In genomic region chr4:24568989-24569556, GRCm38 (mm10) we compare ENCODE assay signal across 23 mouse cellular contexts.
DNase-seq lines count a peak whose midpoint lies in the region; ATAC-seq and TF ChIP-seq lines count a peak whose summit lies in the region.
"Had no signal": no experiment of that assay in that cellular context is flagged by ENCODE, and none has a peak within 500 bp of the region (broad histone marks: within the 10 kb centered on the region; RNA-seq: fewer than 3 reads in every experiment).

No protein-coding gene starts in this region.

- H3K79me2 ChIP-seq in CH12.LX (replicated peaks; ENCODE audit: control insufficient read depth, extremely low read depth, insufficient read depth, poor library complexity, severe bottlenecking), result 0 out of 2 replicates have a peak, but pooled peaks cover 3% of the 10 kb centered on the region

- TF ChIP-seq POLR2A in CH12.LX (IDR thresholded peaks at IDR 0.05; ENCODE audit: low read depth, low read length), result no peak
- no peak for TF ChIP-seq POLR2A in brain, embryonic 14.5 days (IDR thresholded peaks at IDR 0.05; ENCODE audit: borderline replicate concordance, extremely low read depth, insufficient read depth, insufficient read length, poor library complexity, severe bottlenecking)

- no peak overlapping the region for H3K9ac ChIP-seq in hindbrain, embryonic 12.5 days
- H3K9ac ChIP-seq in hindbrain, embryonic 14.5 days, result no peak overlapping the region
- no peak overlapping the region for H3K9ac ChIP-seq in CH12.LX (ENCODE audit: insufficient read depth, low read depth)
- H3K9ac ChIP-seq: heart, embryonic 12.5 days; hindbrain, embryonic 15.5 days had no signal

- no peak for TF ChIP-seq CTCF in CH12.LX (conservative IDR thresholded peaks at IDR 0.05 in 1 of 2, IDR thresholded peaks at IDR 0.05 in 1 of 2; ENCODE audit: low read depth in 2 of 2, low read length in 2 of 2)
- no peak for TF ChIP-seq CTCF in brain, embryonic 14.5 days (IDR thresholded peaks at IDR 0.05; ENCODE audit: borderline replicate concordance, extremely low read depth, insufficient read depth, insufficient read length)

- H3K36me3 ChIP-seq in hindbrain, embryonic 12.5 days, result no peaks in the 10 kb centered on the region
- no peaks in the 10 kb centered on the region for H3K36me3 ChIP-seq in hindbrain, embryonic 14.5 days (replicated peaks; ENCODE audit: control insufficient read depth, insufficient read depth)
- peaks cover 0 to 27% of the 10 kb centered on the region in 2 experiments for H3K36me3 ChIP-seq in CH12.LX (replicated peaks in 1 of 2; ENCODE audit: control insufficient read depth in 1 of 2, insufficient read depth in 1 of 2, low read length in 1 of 2)
- H3K36me3 ChIP-seq: heart, embryonic 12.5 days; hindbrain, embryonic 15.5 days had no signal

- in situ Hi-C loops in CH12.LX (cut with MboI; ENCODE audit: low pct_ligation_motif_present, low pct_unique_long_range_greater_than_20kb, low sequenced_read_pairs), result no loop called here

- 0 out of 2 replicates have a peak, but pooled peaks cover 2% of the 10 kb centered on the region for H3K4me1 ChIP-seq in hindbrain, embryonic 12.5 days
- H3K4me1 ChIP-seq in hindbrain, embryonic 14.5 days (replicated peaks; ENCODE audit: control insufficient read depth, insufficient read depth, low read length), result no peaks in the 10 kb centered on the region
- H3K4me1 ChIP-seq in CH12.LX (ENCODE audit: control insufficient read depth in 1 of 2, insufficient read depth in 2 of 2), result peaks cover 10 to 36% of the 10 kb centered on the region in 2 experiments
- H3K4me1 ChIP-seq: forebrain, embryonic 10.5 days; hindbrain, embryonic 15.5 days; limb, embryonic 10.5 days had no signal

- no peak overlapping the region for H3K27ac ChIP-seq in hindbrain, embryonic 12.5 days
- no peak overlapping the region for H3K27ac ChIP-seq in hindbrain, embryonic 14.5 days
- 0 out of 2 replicates have a peak overlapping the region, but pooled peaks have one; percentile 20 for H3K27ac ChIP-seq in CH12.LX (ENCODE audit: insufficient read depth, low read depth)
- H3K27ac ChIP-seq: forebrain, embryonic 10.5 days; hindbrain, embryonic 15.5 days; left cerebral cortex, adult 2 months; limb, embryonic 10.5 days had no signal

- H3K27me3 ChIP-seq in hindbrain, embryonic 12.5 days, result no peaks in the 10 kb centered on the region
- no peaks in the 10 kb centered on the region for H3K27me3 ChIP-seq in hindbrain, embryonic 14.5 days (ENCODE audit: control insufficient read depth, insufficient read depth, low read length)
- no peaks in the 10 kb centered on the region for H3K27me3 ChIP-seq in CH12.LX (replicated peaks)
- H3K27me3 ChIP-seq: heart, embryonic 12.5 days; hindbrain, embryonic 15.5 days had no signal

- peak; percentile 67 for ATAC-seq in hindbrain, embryonic 12.5 days (ENCODE audit: low FRiP score)
- ATAC-seq in hindbrain, embryonic 14.5 days (ENCODE audit: low FRiP score), result no peak

- no peak for TF ChIP-seq RAD21 in CH12.LX (IDR thresholded peaks at IDR 0.05; ENCODE audit: low read depth, low read length)

- H3K4me3 ChIP-seq in hindbrain, embryonic 12.5 days, result no peak overlapping the region
- H3K4me3 ChIP-seq in hindbrain, embryonic 14.5 days (replicated peaks; ENCODE audit: low read length), result no peak overlapping the region
- H3K4me3 ChIP-seq in CH12.LX (replicated peaks in 1 of 3; ENCODE audit: low read depth in 2 of 3, low read length in 2 of 3, poor library complexity in 1 of 3), result no peak overlapping the region
- H3K4me3 ChIP-seq: forebrain, embryonic 10.5 days; heart, embryonic 12.5 days; hindbrain, embryonic 15.5 days; left cerebral cortex, adult 2 months; limb, embryonic 10.5 days had no signal

- WGBS in hindbrain, embryonic 12.5 days, result 55% methylated on average over 7 of the region's 7 CpGs
- 50% methylated on average over 7 of the region's 7 CpGs for WGBS in hindbrain, embryonic 14.5 days

- no peak for DNase-seq in hindbrain, embryonic 14.5 days (ENCODE audit: low spot score)
- DNase-seq in 3T3-L1 (ENCODE audit: low read depth, low spot score) (peak; percentile 72), CH12.LX (ENCODE audit: extremely low read depth) (peak; percentile 78)
- DNase-seq in brain, embryonic 14.5 days (ENCODE audit: low read depth), result peak; percentile 19
- no peak for DNase-seq in layer of hippocampus, postnatal 14 days (ENCODE audit: low spot score in 2 of 2)
- DNase-seq in ovary, adult 18-20 months (ENCODE audit: low spot score), result no peak
- no peak for DNase-seq in adrenal gland, postnatal 25 days
- DNase-seq: adrenal gland, postnatal 10 days; cerebellum, adult 11-12 months; cerebellum, postnatal 14 days; embryo, embryonic 11 days; heart, postnatal 14 days; kidney, adult 2 months; kidney, postnatal 14 days; lung, adult 18-20 months; lung, postnatal 4 days; thymus, postnatal 25 days had no signal

- H3K4me2 ChIP-seq in hindbrain, embryonic 12.5 days (replicated peaks), result no peak overlapping the region
- no peak overlapping the region for H3K4me2 ChIP-seq in hindbrain, embryonic 14.5 days (replicated peaks)
- peak overlapping the region; percentile 50 for H3K4me2 ChIP-seq in CH12.LX (ENCODE audit: insufficient read depth, low read depth, poor library complexity, severe bottlenecking)
- H3K4me2 ChIP-seq: heart, embryonic 12.5 days; hindbrain, embryonic 15.5 days had no signal

- no peaks in the 10 kb centered on the region for H3K9me3 ChIP-seq in hindbrain, embryonic 12.5 days (replicated peaks)
- no peaks in the 10 kb centered on the region for H3K9me3 ChIP-seq in hindbrain, embryonic 14.5 days (ENCODE audit: control insufficient read depth, low read length)
- H3K9me3 ChIP-seq in CH12.LX (replicated peaks; ENCODE audit: low read length), result no peaks in the 10 kb centered on the region
- H3K9me3 ChIP-seq: forebrain, embryonic 10.5 days; heart, embryonic 12.5 days; hindbrain, embryonic 15.5 days; limb, embryonic 10.5 days had no signal

- dilution Hi-C loops in CH12.LX (cut with MboI; ENCODE audit: extremely low pct_ligation_motif_present, extremely low pct_unique_long_range_greater_than_20kb, low sequenced_read_pairs), result no loop called here

- TF ChIP-seq EP300 in CH12.LX (IDR thresholded peaks at IDR 0.05; ENCODE audit: low read length), result peak; percentile 78

TF ChIP-seq in CH12.LX, 34 proteins besides CTCF, POLR2A, EP300 and RAD21:
- TF ChIP-seq RCOR1 (conservative IDR thresholded peaks at IDR 0.05; ENCODE audit: low read depth, low read length), result peak; percentile 24; the same call in 1 of the 2 replicates
- TF ChIP-seq JUND (conservative IDR thresholded peaks at IDR 0.05; ENCODE audit: low read depth, low read length), result peak; percentile 88
- TF ChIP-seq MAFK (IDR thresholded peaks at IDR 0.05; ENCODE audit: insufficient replicate concordance, low read length), result peak; percentile 100
- no peak for TF ChIP-seq TBP (conservative IDR thresholded peaks at IDR 0.05; ENCODE audit: low read depth, low read length)
- TF ChIP-seq IRF4 (IDR thresholded peaks at IDR 0.05; ENCODE audit: low read depth, low read length), result peak; percentile 84
- peak; percentile 81; the same call in 1 of the 2 replicates for TF ChIP-seq MEF2A (IDR thresholded peaks at IDR 0.05; ENCODE audit: borderline replicate concordance, low read depth, low read length)
- TF ChIP-seq HCFC1 (IDR thresholded peaks at IDR 0.05; ENCODE audit: low read depth, low read length), result no peak
- no peak for TF ChIP-seq CHD2 (IDR thresholded peaks at IDR 0.05; ENCODE audit: low read length)
- no peak for TF ChIP-seq MXI1 (IDR thresholded peaks at IDR 0.05; ENCODE audit: low read depth, low read length)
- TF ChIP-seq ZMIZ1 (IDR thresholded peaks at IDR 0.05; ENCODE audit: low read depth, low read length), result no peak
- TF ChIP-seq BHLHE40 (IDR thresholded peaks at IDR 0.05; ENCODE audit: low read depth, low read length), result peak; percentile 68
- TF ChIP-seq ETS1 (conservative IDR thresholded peaks at IDR 0.05; ENCODE audit: low read depth, low read length), result peak; percentile 96
- peak; percentile 91 for TF ChIP-seq JUN (IDR thresholded peaks at IDR 0.05; ENCODE audit: insufficient read depth, low read depth, low read length)

Comparison
In these comparisons a context has a peak if more than half of its experiments do, and no peak if none do; other contexts are left out.
1. DNase-seq: peak in 3T3-L1 (single experiment), CH12.LX (single experiment) and brain, embryonic 14.5 days (single experiment); none in hindbrain, embryonic 14.5 days (single experiment), layer of hippocampus, postnatal 14 days (0 of 2), ovary, adult 18-20 months (single experiment) and adrenal gland, postnatal 25 days (single experiment).